Mouse (Mus musculus) ES-E14 (cell line): ENCODE data around the gene Utrn. TPM values are rescaled to one million over a fixed set of nuclear protein-coding genes. Genes with fewer than 3 reads are reported as not detected.

Source experiments
- DNase-seq: peaks from one replicate; pipeline ENCODE4 v3.0.0-alpha.2; 2013; ENCODE audit warnings: low read depth, low spot score
- H3K27ac ChIP-seq: 2 replicates; pipeline ENCODE4 v1.5.1; 2012; ENCODE audit warnings: low read depth, mild to moderate bottlenecking, low read length, moderate library complexity, mixed read lengths; ENCODE audit not compliant: poor library complexity, insufficient read depth, severe bottlenecking
- H3K36me3 ChIP-seq: 2 replicates; pipeline ENCODE4 v1.6.1; 2012; ENCODE audit warnings: mild to moderate bottlenecking, low read length, moderate library complexity, mixed read lengths; ENCODE audit not compliant: control insufficient read depth, poor library complexity, insufficient read depth, severe bottlenecking
- H3K4me1 ChIP-seq, 2 experiments: fragments of 150-350 bp in 1 of 2; sonication (generic) in 1 of 2; 2 replicates each; pipeline ENCODE4 v1.6.1; 2012; ENCODE audit warnings: low read length in 2 of 2, mild to moderate bottlenecking in 1 of 2, mixed read lengths in 1 of 2; ENCODE audit not compliant: control insufficient read depth in 2 of 2, insufficient read depth in 2 of 2, poor library complexity in 1 of 2
- H3K4me3 ChIP-seq, 2 experiments: fragments of 150-350 bp in 1 of 2; sonication (generic) in 1 of 2; 2 replicates each; pipeline ENCODE4 v1.5.1; 2012; ENCODE audit warnings: low read length in 2 of 2, low read depth in 1 of 2, mild to moderate bottlenecking in 1 of 2, mixed read lengths in 1 of 2; ENCODE audit not compliant: insufficient read depth in 1 of 2, poor library complexity in 1 of 2, severe bottlenecking in 1 of 2
- H3K9ac ChIP-seq: 2 replicates; pipeline ENCODE4 v1.6.1; 2012; ENCODE audit warnings: low read depth, mild to moderate bottlenecking, low read length, mixed read lengths; ENCODE audit not compliant: poor library complexity, insufficient read depth, severe bottlenecking
- H3K9me3 ChIP-seq: fragments of 150-350 bp; sonication (generic); 2 replicates; pipeline ENCODE4 v1.6.1; 2012; ENCODE audit warnings: low read depth, mild to moderate bottlenecking, low read length; ENCODE audit not compliant: control insufficient read depth, insufficient read depth
- CHD2 ChIP-seq: IDR thresholded peaks from 2 replicates; pipeline ENCODE4 v1.6.1; 2014; ENCODE audit warnings: mild to moderate bottlenecking, low read depth, low read length, inconsistent platforms
- HCFC1 ChIP-seq: IDR thresholded peaks from 2 replicates; pipeline ENCODE4 v1.6.1; 2012; ENCODE audit warnings: low read length, inconsistent platforms, borderline replicate concordance; ENCODE audit not compliant: insufficient read depth
- MAFK ChIP-seq: IDR thresholded peaks from 2 replicates; pipeline ENCODE4 v1.6.1; 2014; ENCODE audit warnings: mild to moderate bottlenecking, low read depth, low read length, inconsistent platforms; ENCODE audit not compliant: insufficient read depth
- ZC3H11A ChIP-seq: IDR thresholded peaks from 2 replicates; pipeline ENCODE4 v1.6.1; 2012; ENCODE audit warnings: low read depth, mild to moderate bottlenecking, inconsistent platforms, low read length, borderline replicate concordance
- ZNF384 ChIP-seq: IDR thresholded peaks from 2 replicates; pipeline ENCODE4 v1.6.1; 2012; ENCODE audit warnings: low read depth, low read length, inconsistent platforms
- in situ Hi-C, 2 experiments: fragments of 600-800 bp; cut with MboI; formaldehyde crosslinking; loops; one replicate each; pipeline ENCODE4 v1.15.1; 2025; ENCODE audit warnings: low sequenced_read_pairs in 2 of 2, inconsistent platforms in 1 of 2; ENCODE audit not compliant: unreplicated experiment in 2 of 2
- total RNA-seq: library from RNA; depleted of rRNA; stranded (reverse); fragments of 300-350 nt; gene quantifications from 2 replicates; pipeline ENCODE4 v1.2.3, GENCODE M21; 2012

Gene Utrn
- total RNA-seq, 1 experiment: 66.9 TPM

- no peak overlapping the region for H3K27ac ChIP-seq
- H3K36me3 ChIP-seq: no peaks in the 10 kb centered on the region
- in situ Hi-C loops: no loop called here
- H3K4me3 ChIP-seq: no peak overlapping the region
- H3K9ac ChIP-seq: no peak overlapping the region
- no peaks in the 10 kb centered on the region for H3K9me3 ChIP-seq
- DNase-seq: no peak
- H3K4me1 ChIP-seq: peaks cover 0 to 4% of the 10 kb centered on the region in 2 experiments; a peak in 1 of 4 replicates
- TF ChIP-seq ZC3H11A (no peak), CHD2 (no peak)
Measured at GRCm38 (mm10) chr10:12852416-12853195, 16.6 kb downstream of the Utrn start.

- Histone ChIP-seq H3K27ac (no peak overlapping the region), H3K9ac (no peak overlapping the region)
- TF ChIP-seq ZNF384 (no peak), ZC3H11A (no peak), MAFK (no peak), HCFC1 (no peak), CHD2 (no peak)
Measured at GRCm38 (mm10) chr10:12850781-12851471, 18.2 kb downstream of the Utrn start.

DNA sequence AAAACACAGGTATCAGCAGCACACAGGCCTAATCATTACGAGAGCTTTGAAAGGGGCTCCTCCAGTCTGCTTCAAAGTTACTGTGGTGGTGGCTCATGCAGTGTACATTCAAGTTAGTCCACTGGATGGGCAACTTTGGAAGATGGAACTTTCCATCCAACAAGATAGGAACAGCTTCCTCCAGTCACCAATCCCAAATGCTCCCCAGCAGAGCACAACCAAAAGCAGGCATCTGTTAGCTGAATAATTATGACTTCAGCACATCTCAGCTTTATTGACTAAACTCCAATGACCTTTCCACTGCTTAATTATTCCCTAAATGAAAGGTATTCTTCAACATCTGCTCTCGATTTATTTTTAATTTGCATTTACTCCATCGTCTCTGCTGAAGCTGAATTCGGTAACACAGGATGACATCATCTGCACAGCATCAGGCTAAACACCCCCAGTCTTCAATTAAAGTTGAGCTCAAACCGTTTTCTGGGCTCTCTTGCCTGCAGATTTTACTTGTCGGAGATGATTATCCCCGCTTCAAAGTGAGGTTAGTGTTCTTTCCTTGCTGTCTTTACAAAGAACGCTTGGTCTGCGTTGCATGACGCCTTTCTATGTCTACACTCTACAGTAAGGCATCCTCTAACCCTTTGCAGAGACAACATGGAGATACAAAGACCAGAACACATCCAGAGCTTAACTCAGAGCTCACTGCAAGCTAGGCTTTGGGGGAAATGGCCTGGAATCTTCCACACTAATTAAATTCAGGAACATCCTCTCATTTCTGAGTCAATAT, 20.6 kb downstream of the Utrn start:
- H3K27ac ChIP-seq: no peak overlapping the region
- DNase-seq: no peak
- in situ Hi-C loops: no loop called here

More at GRCm38 (mm10) chr10:12850781-12851471, 18.2 kb downstream of the Utrn start:
- in situ Hi-C loops: no loop called here
- peaks cover 0 to 2% of the 10 kb centered on the region in 2 experiments; a peak in 1 of 4 replicates for H3K4me1 ChIP-seq
- H3K4me3 ChIP-seq: no peak overlapping the region
- H3K36me3 ChIP-seq: no peaks in the 10 kb centered on the region
- no peak for DNase-seq
- no peaks in the 10 kb centered on the region for H3K9me3 ChIP-seq

DNA sequence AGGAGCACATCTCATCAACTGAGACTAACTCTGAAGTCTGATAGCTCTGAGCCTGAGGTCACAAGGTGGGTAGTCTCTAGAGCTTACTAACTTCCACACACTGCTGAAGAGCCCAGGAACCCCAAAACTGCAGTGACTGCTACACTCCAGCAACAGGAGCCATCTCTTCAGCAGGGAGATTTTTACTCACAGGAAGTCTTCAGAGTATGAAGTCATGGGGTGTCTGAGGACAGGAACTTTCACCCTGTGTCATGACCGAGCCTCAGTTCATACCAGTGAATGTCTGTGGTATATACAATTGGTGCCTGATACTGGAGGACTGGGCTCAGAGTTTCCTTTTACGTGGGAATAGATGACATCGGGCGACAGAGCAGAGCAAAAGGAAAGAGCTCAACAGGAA, 26.6 kb downstream of the Utrn start:
- TF ChIP-seq MAFK: no peak
- TF ChIP-seq CHD2: no peak
- TF ChIP-seq ZC3H11A: no peak
- in situ Hi-C loops: no loop called here
- Histone ChIP-seq H3K36me3 (no peaks in the 10 kb centered on the region), H3K4me1 (peaks cover 0 to 2% of the 10 kb centered on the region in 2 experiments; a peak in 1 of 4 replicates), H3K9me3 (no peaks in the 10 kb centered on the region), H3K4me3 (no peak overlapping the region), H3K27ac (no peak overlapping the region), H3K9ac (no peak overlapping the region)
- no peak for DNase-seq

More for the DNA sequence above, 20.6 kb downstream of the Utrn start:
- Histone ChIP-seq H3K4me3 (no peak overlapping the region), H3K36me3 (no peaks in the 10 kb centered on the region), H3K9ac (no peak overlapping the region), H3K9me3 (no peaks in the 10 kb centered on the region), H3K4me1 (no peaks in the 10 kb centered on the region)
- TF ChIP-seq MAFK (no peak), ZNF384 (no peak), CHD2 (no peak), HCFC1 (no peak), ZC3H11A (no peak)
